Mouse (Mus musculus) neural tube, embryonic 10.5 days (tissue): ENCODE results near the gene Ruvbl2.
A peak's percentile ranks its signal among the peaks of the same experiment; 100 is the strongest.
"Not testable (repeated sequence)": the region's sequence is repeated elsewhere in the genome, so short reads cannot be mapped to it uniquely, and the experiment has no call there.

Experiments
- DNase-seq: peaks from one replicate; pipeline ENCODE4 v3.0.0-alpha.2; 2017; ENCODE audit warnings: low spot score; ENCODE audit errors: extremely low spot score

Ruvbl2 gene

DNA sequence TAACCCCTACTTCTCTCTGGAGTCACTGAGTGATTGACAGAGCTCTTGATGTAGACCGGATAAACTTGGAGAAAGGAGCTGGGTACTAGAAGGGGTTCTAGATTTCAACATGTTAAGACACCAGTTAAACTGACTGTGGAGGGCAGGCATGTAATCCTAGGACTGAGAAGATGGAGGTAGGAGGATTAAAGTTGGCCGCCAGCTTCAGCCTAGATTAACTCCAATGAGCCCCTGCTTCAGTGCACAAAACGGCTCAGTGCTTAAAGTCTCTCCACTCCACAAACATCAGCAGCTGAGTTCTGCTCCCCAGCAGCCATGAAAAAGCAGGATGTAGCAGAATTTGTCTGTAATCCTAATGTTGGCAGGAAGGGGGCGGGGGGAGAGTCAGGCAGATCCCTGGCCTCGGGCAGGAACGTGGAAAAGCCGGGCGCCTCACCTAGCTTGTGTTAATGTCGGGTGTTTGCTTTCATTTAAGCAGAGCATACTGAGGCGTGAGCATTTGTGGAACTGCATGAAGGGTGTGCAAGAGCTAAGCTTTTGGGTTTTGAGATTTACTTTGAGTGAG is 36.3 kb downstream of the Ruvbl2 start:
- DNase-seq, result no peak

DNA sequence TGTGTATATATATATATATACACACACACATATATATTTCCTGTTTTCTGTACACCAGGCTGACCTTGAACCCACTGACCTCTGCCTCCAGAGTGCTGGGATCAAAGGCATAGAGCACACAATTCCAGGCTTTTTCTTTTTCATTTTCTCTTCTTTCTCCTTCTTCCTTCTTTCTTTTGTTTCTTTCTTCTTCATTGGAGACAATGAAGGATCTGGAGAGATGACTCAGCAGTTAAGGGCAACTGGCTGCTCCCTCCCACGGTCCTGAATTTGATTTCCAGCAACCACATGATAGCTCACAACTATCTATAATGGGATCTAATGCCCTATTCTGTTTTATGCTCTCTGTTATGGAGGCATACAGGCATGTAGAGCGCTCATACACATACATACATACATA is 41.1 kb downstream of the Ruvbl2 start:
- no peak for DNase-seq

DNA sequence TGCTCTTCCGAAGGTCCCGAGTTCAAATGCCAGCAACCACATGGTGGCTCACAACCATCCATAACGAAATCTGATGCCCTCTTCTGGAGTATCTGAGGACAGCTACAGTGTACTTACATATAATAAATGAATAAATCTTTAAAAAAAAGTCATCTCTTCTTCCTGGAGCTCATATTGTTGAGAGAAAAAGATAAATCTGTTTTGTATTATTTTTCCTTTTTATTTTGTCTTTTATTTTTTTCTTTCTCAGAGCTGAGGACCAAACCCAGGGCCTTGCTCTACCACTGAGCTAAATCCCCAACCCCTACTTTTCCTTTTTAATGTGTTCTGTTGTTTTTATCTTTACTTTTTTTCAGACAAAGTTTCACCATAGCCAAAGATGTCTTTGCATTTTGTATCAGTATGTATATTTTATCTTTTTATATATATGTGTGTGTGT is 41.5 kb downstream of the Ruvbl2 start:
- not testable (repeated sequence) for DNase-seq

DNA sequence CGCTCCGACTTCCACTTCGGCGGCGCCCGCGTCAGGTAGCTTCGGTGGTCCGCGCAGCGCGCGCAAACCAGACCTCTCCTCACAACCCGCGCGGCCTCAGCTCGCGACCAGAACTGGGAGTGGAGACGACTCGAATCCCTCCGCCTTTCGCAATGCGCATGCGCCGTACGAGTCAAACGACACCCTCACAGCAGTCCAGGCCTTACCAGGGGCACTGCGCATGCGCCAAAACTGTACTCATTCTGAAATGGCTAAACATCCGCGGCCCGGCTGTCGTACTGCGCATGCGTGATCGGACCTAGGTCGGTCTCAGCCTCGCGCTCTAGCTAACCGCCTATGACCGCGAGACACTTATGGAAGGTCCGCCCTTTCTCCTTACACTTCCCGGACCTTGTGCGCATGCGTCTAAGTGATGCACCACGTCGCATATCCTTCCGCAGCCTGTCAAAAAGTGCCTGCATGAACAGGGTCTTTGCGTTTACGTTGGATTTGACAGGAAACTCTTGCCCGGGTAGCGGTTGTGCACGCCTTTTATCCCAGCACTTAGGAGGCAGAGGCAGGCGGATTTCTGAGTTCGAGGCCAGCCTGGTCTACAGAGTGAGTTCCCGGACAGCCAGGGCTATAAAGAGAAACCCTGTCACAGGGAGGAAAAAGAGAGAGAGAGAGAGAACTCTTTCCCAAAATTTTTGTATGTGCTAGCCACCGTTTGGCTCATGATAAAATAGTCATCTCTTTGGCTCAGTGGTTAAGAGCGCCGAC is 42.1 kb downstream of the Ruvbl2 start, which contains the start of gene Snrnp70:
Gene Snrnp70 (minus strand): TSS at position 165 of the 759 bp plus-strand sequence.
- DNase-seq, result peak; percentile 100

DNA sequence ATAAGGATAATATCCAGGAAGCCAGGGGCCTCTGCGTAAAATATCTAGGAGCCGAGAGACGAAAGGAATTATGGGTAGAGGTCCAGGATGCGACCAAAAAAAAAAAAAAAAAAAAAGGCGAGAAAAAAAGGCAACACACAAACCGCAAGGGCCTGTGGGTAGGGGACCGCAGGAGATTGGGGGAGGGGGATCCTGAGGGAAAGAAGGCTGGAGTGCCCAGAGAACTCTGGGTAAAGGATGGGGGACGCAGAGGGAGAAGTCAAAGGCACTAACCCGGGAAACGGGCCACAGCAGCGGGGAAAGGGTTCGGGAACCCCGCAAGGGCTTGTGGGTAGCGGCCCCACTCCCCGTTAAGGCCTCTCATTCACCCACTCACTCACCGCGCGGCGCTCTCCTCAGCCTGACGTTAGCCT is 42.8 kb downstream of the Ruvbl2 start:
- DNase-seq, result no peak

DNA sequence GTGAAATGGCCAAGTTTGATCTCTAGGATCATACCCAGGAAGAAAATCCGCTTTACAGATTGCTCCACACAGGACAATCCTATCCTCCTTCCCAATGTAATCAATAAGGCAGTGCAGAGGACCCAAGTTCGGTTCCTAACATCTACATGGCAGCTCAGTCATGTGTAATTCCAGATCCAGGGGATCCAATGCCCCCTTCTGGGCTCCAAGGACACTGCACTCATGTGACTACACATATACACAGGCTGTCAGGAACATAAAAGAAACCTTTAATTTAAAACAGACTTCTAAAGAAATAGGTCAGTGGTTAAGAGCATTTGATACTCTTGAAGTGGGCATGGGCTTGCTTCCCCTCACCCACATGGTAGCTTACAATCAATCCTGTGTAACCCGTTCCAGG is 51.8 kb downstream of the Ruvbl2 start:
- no peak for DNase-seq

DNA sequence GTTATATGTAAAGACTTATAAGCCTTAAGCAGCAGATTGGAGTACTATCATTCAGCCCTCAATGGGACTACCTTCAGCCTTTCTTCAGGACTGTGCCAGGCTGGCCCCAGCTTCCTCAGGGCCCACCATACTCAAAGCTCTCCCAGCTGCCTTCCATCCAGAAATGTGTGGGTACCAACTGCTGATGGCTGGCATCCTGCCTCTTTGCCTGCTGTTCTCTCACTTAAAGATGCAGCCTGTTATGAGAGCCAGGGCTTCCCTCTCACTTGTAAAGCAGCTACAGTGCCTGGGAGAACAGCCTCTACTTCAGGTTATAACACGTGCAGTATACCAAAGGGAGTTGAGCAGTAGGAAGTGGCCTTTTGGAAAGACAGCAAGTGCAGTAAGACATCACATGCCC is 61.8 kb downstream of the Ruvbl2 start:
- DNase-seq, result no peak

DNA sequence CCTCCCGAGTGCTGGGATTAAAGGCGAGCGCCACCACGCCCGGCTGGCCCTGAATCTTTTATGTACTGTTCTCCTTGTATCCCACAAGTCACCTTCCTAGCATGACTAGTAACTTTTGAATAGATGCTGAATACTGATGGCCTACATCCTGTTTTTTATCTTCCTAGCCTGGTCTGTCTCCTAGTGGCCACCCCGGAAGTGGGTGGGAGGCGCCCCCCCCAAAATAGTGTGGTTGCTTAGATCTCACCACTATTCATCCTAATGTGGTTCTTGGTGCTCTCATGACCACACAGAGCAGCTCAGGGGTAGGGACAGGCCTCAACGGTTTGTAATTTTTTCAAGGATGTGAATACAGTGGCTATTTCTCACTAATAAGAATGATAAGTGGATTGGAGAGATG is 63.3 kb downstream of the Ruvbl2 start:
- DNase-seq, result no peak

DNA sequence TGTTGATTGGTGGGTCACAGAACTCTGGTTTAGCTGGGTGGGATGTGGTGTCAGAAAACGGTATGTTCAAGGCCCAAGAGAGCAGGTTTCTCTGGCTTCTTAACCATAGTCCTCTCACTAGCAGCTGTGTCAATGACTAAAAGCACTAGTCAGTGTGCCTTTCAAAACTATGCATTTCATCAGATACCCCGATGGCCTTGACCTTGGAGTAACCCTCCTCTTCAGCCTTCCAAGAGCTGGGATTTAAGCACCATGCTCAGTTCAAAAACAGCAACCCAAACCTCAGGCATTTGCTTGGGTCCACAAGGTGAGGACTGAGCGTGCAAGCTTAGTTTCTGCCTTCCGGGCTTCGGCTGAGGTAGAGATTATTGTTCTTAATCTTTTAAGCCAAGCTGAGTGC is 65.5 kb downstream of the Ruvbl2 start:
- no peak for DNase-seq
